Mouse (Mus musculus) heart, adult 9 months (tissue): ENCODE results near the gene Gm4297.
"Not testable (repeated sequence)": the region's sequence is repeated elsewhere in the genome, so short reads cannot be mapped to it uniquely, and the experiment has no call there.

Experiments used
- DNase-seq, 2 experiments: peaks; one replicate each; pipeline ENCODE4 v3.0.0; 2022; ENCODE audit warnings: low spot score in 2 of 2

Gene Gm4297

GRCm38 (mm10) chrX:24574795-24575194 is at the start of gene Gm4297:
Gm4297 (minus strand) TSS chrX:24574895.
- not testable (repeated sequence) for DNase-seq
